Mouse (Mus musculus) myocyte (in vitro differentiated cells): ENCODE data around the gene Gm11114. TPM values are rescaled to one million over a fixed set of nuclear protein-coding genes. Genes with fewer than 3 reads are reported as not detected.

Experiments used
- H3K27me3 ChIP-seq: one replicate; pipeline ENCODE4 v1.6.1; 2011; ENCODE audit not compliant: control insufficient read depth, insufficient read depth, insufficient read length
- H3K36me3 ChIP-seq: one replicate; pipeline ENCODE4 v1.6.1; 2011; ENCODE audit not compliant: control insufficient read depth, insufficient read depth
- H3K4me2 ChIP-seq: one replicate; pipeline ENCODE4 v1.6.1; 2011; ENCODE audit warnings: low read depth, control low read depth
- H3K4me3 ChIP-seq: one replicate; pipeline ENCODE4 v1.5.1; 2011; ENCODE audit warnings: mild to moderate bottlenecking, control low read depth, moderate library complexity
- H3K79me2 ChIP-seq: one replicate; pipeline ENCODE4 v1.6.1; 2011; ENCODE audit not compliant: control insufficient read depth, insufficient read depth
- H3ac ChIP-seq: one replicate; pipeline ENCODE4 v1.6.1; 2011; ENCODE audit not compliant: control insufficient read depth, insufficient read length
- CEBPB ChIP-seq: IDR thresholded peaks from 2 replicates; pipeline ENCODE4 v1.6.1; 2011; ENCODE audit warnings: mild to moderate bottlenecking, moderate library complexity; ENCODE audit not compliant: poor library complexity, insufficient read depth, severe bottlenecking
- E2F4 ChIP-seq: IDR thresholded peaks from one replicate; pipeline ENCODE4 v1.6.1; 2011; ENCODE audit warnings: mild to moderate bottlenecking, control low read depth, moderate library complexity; ENCODE audit not compliant: insufficient read depth
- MAX ChIP-seq: IDR thresholded peaks from one replicate; pipeline ENCODE4 v1.6.1; 2011; ENCODE audit warnings: low read depth, mild to moderate bottlenecking, control low read depth
- MYOD1 ChIP-seq, 3 experiments: IDR thresholded peaks; one replicate each; pipeline ENCODE4 v1.6.1; 2011; ENCODE audit warnings: control low read depth in 2 of 3, low read depth in 2 of 3, mild to moderate bottlenecking in 2 of 3, moderate library complexity in 1 of 3; ENCODE audit not compliant: insufficient read length in 2 of 3, control insufficient read depth in 1 of 3
- MYOG ChIP-seq, 3 experiments: IDR thresholded peaks; one replicate each; pipeline ENCODE4 v1.6.1; 2011; ENCODE audit warnings: control low read depth in 2 of 3, low read depth in 2 of 3, mild to moderate bottlenecking in 2 of 3; ENCODE audit not compliant: insufficient read length in 2 of 3, control insufficient read depth in 1 of 3, insufficient read depth in 1 of 3
- POLR2A ChIP-seq: IDR thresholded peaks from one replicate; pipeline ENCODE4 v1.6.1; 2011; ENCODE audit warnings: low read depth, mild to moderate bottlenecking, control low read depth, moderate library complexity; ENCODE audit not compliant: insufficient read length
- POLR2AphosphoS2 ChIP-seq: IDR thresholded peaks from one replicate; pipeline ENCODE4 v1.6.1; 2011; ENCODE audit warnings: low read depth, control low read depth; ENCODE audit not compliant: insufficient read length
- REST ChIP-seq: IDR thresholded peaks from one replicate; pipeline ENCODE4 v1.6.1; 2011; ENCODE audit warnings: mild to moderate bottlenecking, control low read depth, moderate library complexity; ENCODE audit not compliant: insufficient read depth, insufficient read length
- SRF ChIP-seq: IDR thresholded peaks from one replicate; pipeline ENCODE4 v1.6.1; 2011; ENCODE audit warnings: low read depth; ENCODE audit not compliant: control insufficient read depth, insufficient read length
- TCF12 ChIP-seq: IDR thresholded peaks from one replicate; pipeline ENCODE4 v1.6.1; 2011; ENCODE audit warnings: mild to moderate bottlenecking, control low read depth; ENCODE audit not compliant: poor library complexity, insufficient read depth, severe bottlenecking
- TCF3 ChIP-seq: IDR thresholded peaks from one replicate; pipeline ENCODE4 v1.6.1; 2011; ENCODE audit warnings: low read depth, control low read depth; ENCODE audit not compliant: insufficient read length
- USF1 ChIP-seq: IDR thresholded peaks from one replicate; pipeline ENCODE4 v1.6.1; 2011; ENCODE audit warnings: low read depth, mild to moderate bottlenecking, control low read depth, moderate library complexity
- polyA plus RNA-seq: library from polyadenylated mRNA; unstranded; fragments of >200 nt; fragmentation: generic; extraction: Trizol; gene quantifications from one replicate; pipeline ENCODE4 v1.2.1, GENCODE M21; 2012; ENCODE audit warnings: missing spikeins

Gm11114 gene
- polyA plus RNA-seq, 1 experiment = not detected

GRCm38 (mm10) chr9:85320167-85320951, 7.8 kb downstream of the Gm11114 start:
- H3K4me3 ChIP-seq = no peak overlapping the region
- no peak overlapping the region for H3K4me2 ChIP-seq
- H3ac ChIP-seq = no peak overlapping the region
- no peaks in the 10 kb centered on the region for H3K27me3 ChIP-seq
- no peaks in the 10 kb centered on the region for H3K36me3 ChIP-seq
- TF ChIP-seq TCF12 = no peak
- TF ChIP-seq MAX = no peak
- no peak for TF ChIP-seq POLR2AphosphoS2
- no peak for TF ChIP-seq MYOD1 (IDR thresholded peaks at IDR 0.05; ENCODE audit: control insufficient read depth in 1 of 3, insufficient read length in 2 of 3, low read depth in 2 of 3)
- no peak for TF ChIP-seq REST
- TF ChIP-seq E2F4 = no peak
- no peak for TF ChIP-seq MYOG (IDR thresholded peaks at IDR 0.05; ENCODE audit: control insufficient read depth in 1 of 3, insufficient read depth in 1 of 3, insufficient read length in 2 of 3, low read depth in 2 of 3)
- TF ChIP-seq POLR2A = no peak
- no peak for TF ChIP-seq USF1
- TF ChIP-seq SRF = no peak
- TF ChIP-seq CEBPB = no peak
- no peak for TF ChIP-seq TCF3
- H3K79me2 ChIP-seq = no peaks in the 10 kb centered on the region

GRCm38 (mm10) chr9:85324158-85324875, 11.7 kb downstream of the Gm11114 start:
- Histone ChIP-seq H3K4me3 (no peak overlapping the region), H3ac (no peak overlapping the region), H3K36me3 (no peaks in the 10 kb centered on the region), H3K4me2 (no peak overlapping the region), H3K79me2 (no peaks in the 10 kb centered on the region), H3K27me3 (no peaks in the 10 kb centered on the region)
- TF ChIP-seq REST (no peak), USF1 (no peak), MYOG (IDR thresholded peaks at IDR 0.05; ENCODE audit: control insufficient read depth in 1 of 3, insufficient read depth in 1 of 3, insufficient read length in 2 of 3, low read depth in 2 of 3) (no peak), MAX (no peak), POLR2A (no peak), E2F4 (no peak), TCF3 (no peak), SRF (no peak), CEBPB (no peak), TCF12 (no peak), MYOD1 (IDR thresholded peaks at IDR 0.05; ENCODE audit: control insufficient read depth in 1 of 3, insufficient read length in 2 of 3, low read depth in 2 of 3) (no peak), POLR2AphosphoS2 (no peak)

DNA sequence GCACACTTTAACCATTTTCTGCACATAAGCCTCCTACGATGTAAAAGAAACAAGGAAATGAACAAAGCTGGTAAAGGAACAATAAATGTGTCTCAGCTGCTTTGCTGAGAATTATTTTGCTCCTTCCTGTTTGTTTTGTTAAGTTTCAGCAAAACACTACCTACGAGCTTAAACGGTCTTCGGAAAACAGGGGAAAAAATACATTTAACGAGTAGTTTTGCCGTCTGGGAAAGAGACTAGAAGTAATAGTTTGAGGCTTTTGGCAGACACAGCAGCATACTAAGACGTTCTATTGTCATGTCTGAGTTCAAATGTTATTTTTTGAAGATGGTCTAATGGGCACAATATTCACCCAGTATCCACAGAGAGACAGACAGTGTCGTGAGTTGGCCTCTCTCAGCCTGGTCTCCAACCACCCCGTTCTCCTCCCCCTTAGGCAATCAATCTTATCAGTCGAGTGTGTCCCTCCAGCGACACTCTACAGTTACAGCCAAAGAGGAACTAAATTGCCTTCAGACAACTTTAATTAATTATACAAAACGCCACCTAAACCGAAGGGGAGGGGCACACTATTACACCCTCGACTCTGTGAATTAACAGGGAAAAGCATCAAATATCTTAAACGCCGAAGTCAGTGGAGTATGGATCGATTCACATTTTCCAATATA, 12.8 kb downstream of the Gm11114 start:
- Histone ChIP-seq H3K4me2 (peak overlapping the region; percentile 81), H3K36me3 (no peaks in the 10 kb centered on the region), H3K4me3 (peak overlapping the region; percentile 78), H3ac (no peak overlapping the region), H3K27me3 (no peaks in the 10 kb centered on the region), H3K79me2 (no peaks in the 10 kb centered on the region)
- TF ChIP-seq POLR2A (no peak), REST (no peak)

GRCm38 (mm10) chr9:85326292-85327241, 14.0 kb downstream of the Gm11114 start:
- TF ChIP-seq CEBPB (0 out of 2 replicates have a peak, but pooled peaks have one; percentile 52), TCF3 (no peak), POLR2AphosphoS2 (no peak), MYOD1 (IDR thresholded peaks at IDR 0.05; ENCODE audit: control insufficient read depth in 1 of 3, insufficient read length in 2 of 3, low read depth in 2 of 3) (peak in 1 of 3 experiments; percentile 13), E2F4 (no peak), SRF (no peak), MAX (no peak)
- H3K4me2 ChIP-seq = peak overlapping the region; percentile 81
- H3K4me3 ChIP-seq = peak overlapping the region; percentile 78
- H3ac ChIP-seq = peak overlapping the region; percentile 40
- no peaks in the 10 kb centered on the region for H3K79me2 ChIP-seq
- no peaks in the 10 kb centered on the region for H3K36me3 ChIP-seq
- H3K27me3 ChIP-seq = no peaks in the 10 kb centered on the region
